Mouse (Mus musculus) MEL-GATA-1-ER (cell line): ENCODE results near the gene Ugt3a1.
"Not testable (repeated sequence)": the region's sequence is repeated elsewhere in the genome, so short reads cannot be mapped to it uniquely, and the experiment has no call there.

Source experiments
- DNase-seq: peaks from one replicate; pipeline ENCODE4 v3.0.0-alpha.2; 2012; ENCODE audit warnings: low read depth; ENCODE audit errors: extremely low read depth

Ugt3a1 gene

DNA sequence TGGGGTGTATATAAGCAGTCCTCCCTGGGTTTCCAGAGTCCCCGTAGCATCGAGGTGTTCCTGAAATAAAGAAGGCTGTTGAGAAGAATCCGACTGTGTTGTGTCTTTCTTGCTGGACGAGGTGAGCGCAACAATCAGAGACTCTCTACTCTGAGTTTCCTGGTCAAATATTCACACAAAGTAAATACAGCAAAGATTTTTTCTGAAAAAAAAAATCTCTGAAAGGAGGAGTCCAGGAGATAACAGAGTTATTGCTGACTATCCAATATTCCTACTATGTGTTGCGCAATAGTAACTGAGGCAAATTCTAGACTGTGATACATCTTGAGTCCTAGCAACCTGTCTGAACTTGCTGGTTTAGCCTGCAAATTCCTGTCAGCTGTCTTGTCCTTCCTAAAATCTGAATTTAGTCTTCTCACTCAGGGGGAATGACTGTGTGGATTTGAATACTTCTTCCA is at the start of gene Ugt3a1:
Gene Ugt3a1, plus strand, starts transcription at position 51 of the 458 bp plus-strand sequence.
- DNase-seq = no peak

DNA sequence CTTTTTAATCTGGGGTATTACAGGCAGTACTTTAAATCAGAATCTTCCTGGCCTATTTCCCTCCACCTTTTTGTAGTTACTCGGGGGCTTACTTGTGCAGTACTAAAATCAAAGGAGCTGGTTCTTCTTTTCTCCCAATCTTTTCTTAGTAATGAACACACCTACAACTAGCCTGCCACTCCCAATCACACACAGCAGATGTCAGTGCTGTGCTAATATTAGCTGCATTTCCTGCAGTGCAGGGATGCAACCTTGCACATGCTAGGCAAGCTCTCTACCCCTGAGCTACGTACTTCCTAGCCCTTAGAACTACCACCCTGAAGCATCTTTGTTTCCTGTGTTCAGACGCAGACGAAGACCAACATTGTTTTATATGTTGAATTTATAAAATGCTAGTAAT is 45.8 kb upstream of the Ugt3a1 start:
- not testable (repeated sequence) for DNase-seq

DNA sequence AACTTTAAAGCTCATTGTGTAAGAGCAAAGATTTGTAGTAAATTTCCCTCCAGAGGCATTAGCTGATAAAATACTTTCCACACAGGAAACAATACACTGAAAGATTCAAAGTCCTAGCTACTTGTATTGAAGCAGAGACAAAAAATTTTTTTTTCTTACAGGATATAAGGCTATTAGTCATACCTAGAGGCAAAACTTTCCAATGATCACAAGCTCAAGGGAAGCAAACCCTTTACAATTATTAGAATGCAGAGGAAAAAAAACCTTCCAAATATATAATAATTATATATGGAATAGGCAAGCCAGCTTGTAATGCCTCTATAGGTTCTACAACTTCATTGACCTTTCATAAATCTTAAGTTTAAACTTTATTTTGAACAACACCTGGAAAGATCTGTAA is 30.3 kb upstream of the Ugt3a1 start:
- DNase-seq = no peak

DNA sequence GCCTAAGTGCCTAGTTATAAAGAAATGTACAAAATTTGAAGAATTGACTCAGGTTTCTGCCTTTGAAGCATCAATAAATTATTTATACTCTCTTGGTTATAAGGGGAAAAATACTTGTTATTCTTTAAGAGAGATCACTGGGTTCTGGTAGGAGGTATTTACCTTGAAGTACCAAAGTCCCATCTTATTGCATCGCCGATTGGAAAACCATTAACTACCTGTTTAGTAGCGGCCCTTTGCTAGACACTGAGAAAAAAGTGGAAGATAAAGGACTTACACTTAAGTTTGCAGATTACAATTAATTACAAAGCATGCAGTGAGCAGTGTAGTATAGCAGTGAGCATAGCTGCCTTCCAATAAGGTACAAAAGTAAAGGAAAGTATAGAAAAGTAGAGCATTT is 23.8 kb upstream of the Ugt3a1 start:
- no peak for DNase-seq

DNA sequence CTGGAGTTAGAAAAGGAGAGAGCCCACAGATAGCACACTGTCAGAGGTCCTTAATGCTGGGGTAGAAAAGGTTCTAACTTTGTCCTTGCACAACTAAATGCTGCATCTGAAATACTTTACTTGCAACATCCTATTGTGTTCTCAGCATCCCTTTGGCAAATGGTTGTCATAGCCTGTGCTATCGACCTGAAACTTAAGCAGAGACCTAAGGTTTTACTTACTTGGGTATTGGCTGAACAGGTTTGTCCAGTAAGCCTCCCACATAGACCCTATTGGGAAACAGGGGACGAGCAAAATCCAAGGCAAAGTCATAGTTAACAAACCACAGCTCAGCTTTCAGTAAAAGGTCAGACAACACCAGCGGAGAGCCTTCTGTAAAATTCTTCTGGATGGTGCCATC is 16.1 kb upstream of the Ugt3a1 start:
- no peak for DNase-seq

DNA sequence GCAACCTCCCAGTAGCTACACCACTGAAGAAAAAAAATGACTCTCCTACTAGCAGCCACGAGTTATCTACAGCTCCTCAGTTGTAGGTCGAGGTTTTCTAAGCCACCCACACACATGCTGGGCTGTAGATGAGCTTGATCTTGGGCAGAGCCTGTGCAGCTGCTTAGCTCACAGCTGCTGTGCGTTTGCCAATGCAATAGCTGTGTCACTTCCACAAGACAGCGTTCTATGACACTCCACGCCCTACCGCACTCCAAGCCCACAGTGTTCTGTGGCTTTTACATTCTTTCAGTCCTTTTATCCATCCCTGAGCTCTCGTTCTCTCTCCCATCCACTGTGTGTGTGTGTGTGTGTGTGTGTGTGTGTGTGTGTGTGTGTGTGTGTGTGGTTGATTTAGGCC is 4.8 kb upstream of the Ugt3a1 start:
- DNase-seq = no peak

DNA sequence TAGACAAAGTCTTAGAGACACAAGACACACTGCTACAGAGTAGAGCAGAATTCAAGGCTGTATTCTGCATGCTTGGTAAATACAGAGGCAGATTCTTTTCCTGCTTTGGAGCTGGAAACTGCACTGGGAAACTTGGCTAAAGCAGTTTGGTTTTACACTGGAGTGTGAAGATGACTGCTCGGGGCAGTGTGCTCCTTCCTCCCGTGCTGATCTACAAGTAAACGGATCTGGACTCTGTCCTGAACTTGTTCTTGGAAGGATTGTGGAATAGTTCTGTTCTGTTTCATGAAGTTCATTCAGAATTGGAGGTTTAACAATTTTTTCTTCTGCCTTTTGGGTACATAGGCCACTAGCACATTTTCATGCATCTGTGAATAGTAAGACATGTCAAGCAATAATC is 2.3 kb downstream of the Ugt3a1 start:
- DNase-seq = no peak

DNA sequence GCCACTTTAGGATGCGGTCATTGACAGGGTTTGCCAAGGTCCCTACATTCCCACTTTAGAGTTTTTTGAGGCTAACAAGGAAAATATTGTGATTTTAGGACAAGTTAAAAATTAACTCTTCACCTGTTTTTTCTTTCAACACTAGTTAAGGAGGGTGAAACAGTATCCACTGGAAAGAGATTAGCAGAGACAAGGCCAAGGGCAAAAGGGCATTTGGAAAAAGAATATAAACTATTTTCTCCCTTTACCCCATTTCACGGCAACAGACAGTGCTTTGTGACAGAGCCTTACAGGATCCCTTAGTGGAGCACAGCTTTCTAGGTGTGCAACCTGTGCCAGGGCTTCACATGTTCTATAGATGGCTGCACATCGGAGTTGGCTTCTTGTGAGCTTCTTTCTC is 2.9 kb downstream of the Ugt3a1 start:
- no peak for DNase-seq

DNA sequence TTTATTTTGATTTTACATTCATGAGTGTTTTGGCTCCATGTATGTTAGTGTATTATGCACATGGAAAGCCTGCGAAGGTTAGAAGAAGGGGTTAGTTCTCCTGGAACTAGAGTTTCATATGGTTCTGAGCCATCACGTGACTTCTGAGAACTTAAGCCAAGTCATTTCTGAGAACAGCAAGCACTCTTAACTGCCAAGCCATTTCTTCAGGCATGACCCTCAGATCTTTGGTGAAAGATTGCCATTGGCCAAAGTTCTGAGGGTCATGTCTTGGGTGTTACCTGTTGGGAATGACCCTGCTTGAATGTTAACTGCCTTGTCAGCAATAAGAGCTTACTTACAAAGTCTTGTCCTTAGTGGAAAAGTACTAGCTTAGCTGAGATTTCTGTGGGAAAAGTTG is 6.5 kb downstream of the Ugt3a1 start:
- no peak for DNase-seq

DNA sequence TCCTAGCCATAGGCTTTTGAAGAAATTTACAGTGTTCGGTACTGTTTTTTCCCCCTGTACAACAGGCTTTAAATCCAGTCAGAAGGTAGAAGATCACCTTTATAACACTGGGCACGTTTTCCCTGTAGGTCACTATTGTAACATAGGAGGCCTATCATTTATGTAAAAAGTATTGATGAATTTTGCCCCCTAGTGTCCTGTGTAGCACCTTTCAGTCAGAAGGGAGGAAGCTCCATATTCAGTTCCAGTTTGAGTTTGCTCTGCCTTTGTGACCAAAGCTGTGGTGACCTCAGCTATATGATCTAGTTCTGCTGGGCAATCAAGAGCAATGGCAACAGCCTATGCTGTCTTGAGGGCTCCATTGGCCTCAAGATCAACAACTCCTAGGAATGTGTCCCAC is 13.0 kb downstream of the Ugt3a1 start:
- DNase-seq = no peak

DNA sequence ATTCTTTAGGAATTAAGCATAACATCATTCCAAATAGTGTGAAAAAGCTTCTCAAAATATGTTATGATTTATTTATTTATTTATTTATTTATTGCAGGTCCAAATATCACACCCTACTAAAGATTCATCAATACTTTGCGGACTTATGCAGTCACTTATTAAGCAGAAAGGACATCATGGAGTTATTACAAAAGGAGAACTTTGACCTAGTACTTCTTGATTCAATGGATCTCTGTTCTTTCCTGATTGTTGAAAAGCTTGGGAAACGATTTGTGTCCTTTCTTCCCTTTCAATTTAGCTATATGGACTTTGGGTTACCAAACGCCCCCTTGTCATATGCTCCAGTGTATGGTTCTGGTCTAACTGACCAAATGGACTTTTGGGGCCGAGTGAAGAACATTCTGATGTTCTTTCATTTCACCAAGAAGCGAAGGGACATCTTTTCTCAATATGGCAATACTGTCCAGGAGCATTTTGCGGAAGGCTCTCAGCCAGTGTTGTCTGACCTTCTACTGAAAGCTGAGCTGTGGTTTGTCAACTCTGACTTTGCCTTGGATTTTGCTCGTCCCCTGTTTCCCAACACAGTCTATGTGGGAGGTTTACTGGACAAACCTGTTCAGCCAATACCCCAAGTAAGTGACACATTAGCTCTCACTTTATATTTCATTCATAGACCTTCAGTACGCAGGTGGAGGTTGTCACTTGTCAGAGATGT is 29.4 kb downstream of the Ugt3a1 start:
- no peak for DNase-seq

DNA sequence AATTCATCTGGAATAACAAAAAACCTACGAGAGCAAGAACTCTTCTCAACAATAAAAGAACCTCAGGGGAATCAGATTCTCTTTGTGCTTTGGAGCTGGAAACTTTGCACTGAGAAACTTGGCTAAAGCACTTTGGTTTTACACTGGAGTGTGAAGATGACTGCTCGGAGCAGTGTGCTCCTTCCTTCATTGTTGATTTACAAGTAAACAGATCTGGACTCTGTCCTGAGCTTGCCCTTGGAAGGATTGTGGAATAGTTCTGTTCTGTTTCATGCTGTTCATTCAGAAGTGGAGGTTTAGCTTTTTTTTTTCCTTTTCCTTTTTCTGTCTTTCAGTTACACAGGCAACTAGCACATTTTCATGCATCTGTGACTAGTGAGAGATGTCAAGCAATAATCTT is 57.9 kb downstream of the Ugt3a1 start:
- no peak for DNase-seq

DNA sequence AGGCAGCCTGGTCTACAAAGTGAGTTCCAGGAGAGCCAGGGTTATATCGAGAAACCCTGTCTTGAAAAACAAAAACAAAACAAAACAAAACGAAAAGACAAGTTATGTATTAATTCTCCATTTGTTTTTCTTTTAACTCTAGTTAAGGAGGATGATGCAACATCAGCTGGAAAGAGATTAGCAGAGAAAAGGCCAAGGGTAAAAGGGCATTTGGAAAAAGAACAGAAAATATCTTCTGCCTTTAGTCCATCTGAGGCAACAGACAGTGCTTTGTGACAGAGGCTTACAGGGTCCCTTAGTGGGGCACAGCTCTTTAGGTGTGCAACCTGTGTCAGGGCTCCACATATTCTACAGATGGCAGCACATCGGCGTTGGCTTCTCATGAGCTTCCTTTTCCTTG is 58.7 kb downstream of the Ugt3a1 start, which contains the start of gene Ugt3a2:
Gene Ugt3a2, plus strand, starts transcription at position 210 of the 400 bp plus-strand sequence.
- no peak for DNase-seq

DNA sequence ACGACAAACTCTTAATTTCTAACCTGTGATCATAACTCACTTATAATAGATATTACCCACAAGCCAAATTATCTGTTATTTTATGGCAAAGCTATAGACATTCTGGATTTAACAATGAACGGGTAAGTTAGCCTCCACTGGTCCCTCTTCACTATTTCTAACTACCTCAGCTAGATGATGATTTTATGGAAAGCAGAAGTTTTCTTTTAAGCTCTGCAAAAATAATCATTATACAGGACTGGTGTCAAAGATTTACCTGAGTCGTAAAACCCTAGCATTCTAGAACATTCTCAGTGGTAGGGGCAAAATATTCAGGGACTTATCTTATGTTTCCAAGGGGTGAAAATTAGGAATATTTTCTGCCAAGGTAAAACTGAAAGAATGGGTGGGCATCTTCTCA is 59.9 kb downstream of the Ugt3a1 start:
- no peak for DNase-seq

DNA sequence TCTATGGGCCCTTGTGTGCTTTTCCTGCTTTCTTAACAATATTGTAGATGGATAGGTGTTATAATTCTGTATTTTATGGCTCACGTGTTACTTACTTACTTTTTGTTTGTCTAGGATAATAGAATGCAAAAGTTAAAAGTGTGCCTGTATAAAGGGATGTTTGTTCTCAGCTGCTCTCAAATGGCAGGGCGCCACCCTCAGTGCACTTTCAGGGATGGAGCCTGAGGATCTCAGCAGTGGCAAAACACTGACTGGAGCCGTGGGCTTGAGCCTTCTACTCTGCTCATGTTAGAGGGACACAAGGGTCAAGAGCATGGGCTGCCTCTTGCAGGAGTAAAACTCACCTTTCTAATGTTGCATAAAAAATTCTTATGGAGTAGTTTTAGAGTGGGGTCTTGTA is 60.3 kb downstream of the Ugt3a1 start:
- DNase-seq = no peak

DNA sequence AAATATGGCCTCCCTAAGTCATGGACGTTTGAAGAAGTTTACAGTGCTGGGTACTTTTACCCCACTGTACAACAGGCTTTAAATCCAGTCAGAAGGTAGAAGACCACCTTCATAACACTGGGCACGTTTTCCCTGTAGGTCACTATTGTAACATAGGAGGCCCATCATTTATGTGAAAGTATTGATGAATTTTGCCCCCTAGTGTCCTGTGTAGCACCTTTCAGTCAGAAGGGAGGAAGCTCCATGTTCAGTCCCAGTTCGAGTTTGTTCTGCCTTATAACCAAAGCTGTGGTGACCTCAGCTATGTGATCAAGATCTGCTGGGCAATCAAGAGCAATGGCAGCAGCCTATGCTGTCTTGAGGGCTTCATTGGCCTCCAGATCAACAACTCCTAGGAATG is 72.1 kb downstream of the Ugt3a1 start:
- DNase-seq = no peak

DNA sequence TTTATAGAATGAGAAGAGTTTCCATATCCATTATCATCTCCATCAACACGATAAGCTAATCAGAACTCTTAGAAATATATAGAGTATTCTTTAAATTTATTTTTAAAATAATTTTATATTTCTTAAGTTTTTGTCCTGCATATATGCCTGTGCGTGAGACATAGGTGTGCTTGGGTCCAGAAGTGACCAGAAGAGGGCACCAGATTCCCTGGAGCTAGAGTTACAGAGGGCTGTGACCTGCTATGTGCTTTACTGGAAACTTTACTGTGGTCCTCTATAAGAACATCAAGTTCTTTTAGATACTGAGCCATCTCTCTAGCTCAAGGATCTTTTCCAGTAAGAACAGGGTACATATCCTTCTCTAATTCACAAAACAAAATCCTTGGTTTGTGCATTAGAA is 86.1 kb downstream of the Ugt3a1 start:
- peak; percentile 21 for DNase-seq
